Mouse (Mus musculus) gastrocnemius, adult 18-20 months (tissue): Measurements from ENCODE around the gene Ccl22. TPM values are rescaled to one million over a fixed set of nuclear protein-coding genes. Genes with fewer than 3 reads are reported as not detected.

ENCODE experiments used
- DNase-seq: peaks from one replicate; pipeline ENCODE4 v3.0.0; 2021; ENCODE audit warnings: low spot score
- total RNA-seq, 2 experiments: library from RNA; stranded (reverse); gene quantifications; 2 replicates each; pipeline ENCODE4 v1.2.3; 2021

The Ccl22 gene
- total RNA-seq, 2 experiments from 2014 or later, result not detected

DNA sequence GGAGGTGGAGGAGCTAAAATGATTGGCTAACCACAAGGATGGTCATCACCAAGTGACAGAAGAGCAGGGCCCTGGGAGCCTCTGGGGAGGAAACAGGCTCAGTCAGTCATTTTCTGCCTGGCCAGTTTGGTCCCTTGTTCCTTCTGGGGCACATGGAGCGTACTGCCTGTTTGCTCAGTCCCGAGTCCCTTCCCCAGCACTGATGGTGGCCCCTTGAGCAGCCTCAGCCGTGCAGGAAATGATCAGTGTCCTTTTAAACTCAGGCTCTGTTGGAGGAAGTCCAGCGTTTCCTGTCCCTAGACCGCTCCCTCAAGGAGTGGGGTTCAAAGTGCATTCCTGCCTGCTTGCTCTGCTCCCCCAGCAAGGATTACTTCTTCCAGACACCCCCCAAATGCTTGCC, 33.1 kb downstream of the Ccl22 start:
- DNase-seq, result no peak

DNA sequence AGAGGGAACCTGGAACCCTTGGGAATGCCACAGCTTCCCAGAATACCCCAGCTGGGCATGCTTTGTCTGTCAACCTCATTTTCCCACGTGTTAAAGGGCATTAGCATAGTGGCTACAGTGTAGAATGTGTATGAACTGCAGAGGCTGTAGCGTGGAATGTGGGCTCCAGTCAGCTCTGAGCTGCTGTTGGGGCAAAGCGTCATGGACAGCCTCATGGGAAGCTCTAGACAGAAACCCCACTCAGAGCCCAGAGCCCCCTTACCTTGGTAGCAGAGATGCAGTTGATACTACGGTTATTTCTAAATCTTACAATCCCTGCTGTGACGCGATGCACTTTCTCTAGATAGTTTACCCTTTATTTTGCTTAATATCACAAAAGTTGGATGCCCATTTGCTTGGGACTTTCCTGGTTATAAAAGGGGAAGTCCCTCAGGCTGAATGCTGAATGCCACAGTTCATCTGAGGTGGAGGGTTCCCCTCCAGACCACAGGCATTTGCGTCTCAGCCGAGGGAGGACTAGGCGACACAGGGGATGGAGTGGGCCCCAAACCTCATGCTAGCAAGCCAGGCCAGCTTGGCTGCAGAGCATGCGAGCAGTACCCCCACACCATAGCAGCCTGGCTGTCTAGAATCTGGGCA, 33.6 kb downstream of the Ccl22 start:
- no peak for DNase-seq

DNA sequence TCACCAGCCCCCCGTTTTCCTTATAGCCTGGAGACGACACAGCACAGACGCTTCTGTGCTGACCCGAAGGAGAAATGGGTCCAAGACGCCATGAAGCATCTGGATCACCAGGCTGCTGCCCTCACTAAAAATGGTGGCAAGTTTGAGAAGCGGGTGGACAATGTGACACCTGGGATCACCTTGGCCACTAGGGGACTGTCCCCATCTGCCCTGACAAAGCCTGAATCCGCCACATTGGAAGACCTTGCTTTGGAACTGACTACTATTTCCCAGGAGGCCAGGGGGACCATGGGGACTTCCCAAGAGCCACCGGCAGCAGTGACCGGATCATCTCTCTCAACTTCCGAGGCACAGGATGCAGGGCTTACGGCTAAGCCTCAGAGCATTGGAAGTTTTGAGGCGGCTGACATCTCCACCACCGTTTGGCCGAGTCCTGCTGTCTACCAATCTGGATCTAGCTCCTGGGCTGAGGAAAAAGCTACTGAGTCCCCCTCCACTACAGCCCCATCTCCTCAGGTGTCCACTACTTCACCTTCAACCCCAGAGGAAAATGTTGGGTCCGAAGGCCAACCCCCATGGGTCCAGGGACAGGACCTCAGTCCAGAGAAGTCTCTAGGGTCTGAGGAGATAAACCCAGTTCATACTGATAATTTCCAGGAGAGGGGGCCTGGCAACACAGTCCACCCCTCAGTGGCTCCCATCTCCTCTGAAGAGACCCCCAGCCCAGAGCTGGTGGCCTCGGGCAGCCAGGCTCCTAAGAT, 34.3 kb downstream of the Ccl22 start:
- no peak for DNase-seq

DNA sequence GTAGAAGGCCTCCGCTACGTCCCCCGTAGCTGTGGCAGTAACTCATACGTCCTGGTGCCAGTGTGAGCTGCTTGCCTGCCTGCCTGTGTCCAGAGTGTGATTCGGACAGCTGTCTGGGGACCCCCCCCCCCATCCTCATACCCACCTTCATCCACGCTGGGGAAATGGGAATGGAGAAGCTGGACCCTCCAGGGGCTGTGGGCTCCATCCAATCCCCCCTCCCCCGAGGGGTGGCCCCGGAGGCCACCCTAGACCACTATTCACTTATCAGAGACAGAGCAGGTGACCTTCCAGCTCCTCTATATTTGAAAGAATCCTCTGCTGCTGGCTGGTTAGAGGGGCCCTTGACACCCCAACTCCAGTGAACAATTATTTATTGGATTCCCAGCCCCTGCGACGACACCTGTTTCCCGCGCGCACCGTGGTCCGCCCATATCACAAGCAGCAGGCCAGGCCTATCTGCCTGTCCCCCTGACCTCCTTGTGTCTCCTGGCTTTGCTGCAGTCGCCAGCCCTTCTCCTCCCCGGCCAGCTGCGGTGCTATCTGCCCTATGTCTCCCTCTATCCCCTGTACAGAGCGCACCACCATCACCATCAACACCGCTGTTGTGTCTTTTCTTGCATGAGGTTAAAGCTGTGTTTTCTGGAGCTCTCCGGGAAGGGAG, 35.2 kb downstream of the Ccl22 start:
- no peak for DNase-seq

DNA sequence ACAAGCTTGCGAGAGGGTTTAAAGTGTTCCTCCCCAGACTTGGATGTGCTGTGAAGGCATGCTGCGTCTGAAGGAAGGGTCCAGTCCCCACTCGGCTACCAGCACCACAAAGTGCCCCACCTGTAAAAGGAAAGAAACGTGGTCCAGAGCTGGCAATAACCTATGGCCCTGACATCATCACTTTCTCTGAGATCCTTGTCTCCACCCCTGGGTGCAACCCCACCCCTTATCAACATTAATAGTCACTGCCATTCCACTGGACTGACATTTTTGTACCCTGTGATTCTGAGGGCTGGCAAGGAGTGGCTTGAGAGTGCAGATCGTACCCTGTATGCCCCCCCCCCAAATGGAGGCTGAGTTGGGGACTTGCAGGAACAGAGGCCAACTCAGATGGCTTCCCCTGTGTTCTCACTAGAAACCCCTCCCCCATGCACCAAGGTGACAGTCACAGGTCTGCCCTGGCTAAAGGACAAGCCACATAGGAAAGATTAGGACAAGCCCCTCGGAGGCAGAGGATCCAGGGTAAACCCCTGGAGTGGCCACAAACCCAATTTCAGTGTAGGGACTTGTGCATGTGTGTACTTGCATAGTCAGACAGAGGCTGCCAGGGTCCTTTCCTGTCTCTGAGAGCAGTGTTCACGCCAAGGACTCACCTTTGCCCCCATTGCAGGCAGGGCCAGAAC, 35.9 kb downstream of the Ccl22 start:
- DNase-seq, result no peak

DNA sequence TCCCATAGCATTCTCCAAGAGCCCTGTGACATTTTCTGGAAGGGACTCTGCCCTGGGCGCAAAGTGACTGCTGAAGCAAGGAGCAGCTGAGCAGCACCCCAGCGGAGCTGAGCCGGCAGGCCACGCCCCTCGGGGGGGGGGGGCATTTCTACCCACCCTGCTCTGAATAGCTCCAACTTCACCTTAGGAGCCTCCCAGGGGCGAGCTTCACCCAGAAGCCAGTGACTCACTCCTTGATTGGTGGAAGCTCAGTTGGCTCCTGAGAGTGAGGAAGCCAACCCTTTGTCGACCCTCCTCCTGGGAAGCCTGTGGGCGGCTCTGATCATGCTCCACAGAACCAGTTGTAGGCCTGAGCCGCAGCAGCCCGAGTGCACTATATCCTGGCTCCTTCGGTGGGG, 36.4 kb downstream of the Ccl22 start:
- no peak for DNase-seq

DNA sequence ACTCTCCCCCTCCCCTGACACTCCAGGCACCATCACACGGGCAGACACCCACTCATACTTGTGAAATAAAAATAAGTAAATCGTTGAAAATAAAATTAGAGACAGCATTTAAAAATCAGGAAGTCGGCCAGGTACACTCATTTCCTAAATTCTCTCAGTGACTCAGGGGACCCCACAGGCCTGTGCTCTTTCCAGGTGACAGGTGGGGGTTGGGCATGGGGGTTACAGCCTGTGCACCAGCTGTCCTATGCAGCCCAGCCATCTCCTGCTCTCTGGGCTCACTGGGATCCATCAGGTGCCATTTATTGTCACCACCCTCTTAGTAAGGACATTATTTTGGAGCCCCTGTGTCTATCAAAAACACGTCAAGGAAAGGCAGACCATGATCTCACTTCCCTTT, 38.5 kb downstream of the Ccl22 start:
- no peak for DNase-seq

DNA sequence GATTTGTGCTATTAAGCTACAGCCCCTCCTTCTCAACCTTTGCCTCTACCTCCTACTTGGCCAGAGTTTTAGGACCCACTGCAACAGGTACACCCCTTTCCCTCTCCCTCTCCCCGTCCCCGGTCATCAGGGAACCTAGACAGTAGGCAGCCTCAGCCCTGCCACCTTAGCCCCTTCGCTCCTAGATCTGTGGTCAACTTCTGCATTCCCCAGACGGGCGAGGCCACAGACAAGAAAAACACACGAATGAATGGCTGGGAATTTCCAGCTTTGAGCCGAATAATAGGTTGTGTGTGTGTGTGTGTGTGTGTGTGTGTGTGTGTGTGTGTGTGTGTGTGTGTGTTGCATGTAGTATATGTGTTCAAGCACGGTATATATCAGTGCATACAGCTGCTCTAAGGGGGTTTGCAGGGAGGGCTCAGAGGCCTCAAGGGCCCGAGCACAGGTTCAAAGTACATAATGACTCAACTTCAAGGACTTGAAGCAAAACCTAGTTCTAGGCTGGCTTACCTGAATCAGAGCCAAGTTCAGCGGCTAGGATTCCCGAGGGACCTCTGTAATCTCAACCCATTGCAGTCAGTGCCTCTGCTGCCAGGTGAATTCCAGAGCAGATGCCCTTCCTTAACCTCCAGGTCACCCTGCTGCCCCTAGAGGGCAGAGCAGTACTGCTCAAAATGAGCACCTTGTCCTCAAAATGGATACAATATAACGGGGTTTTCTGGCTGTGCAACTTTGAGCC, 40.0 kb downstream of the Ccl22 start:
- DNase-seq, result peak; percentile 47

DNA sequence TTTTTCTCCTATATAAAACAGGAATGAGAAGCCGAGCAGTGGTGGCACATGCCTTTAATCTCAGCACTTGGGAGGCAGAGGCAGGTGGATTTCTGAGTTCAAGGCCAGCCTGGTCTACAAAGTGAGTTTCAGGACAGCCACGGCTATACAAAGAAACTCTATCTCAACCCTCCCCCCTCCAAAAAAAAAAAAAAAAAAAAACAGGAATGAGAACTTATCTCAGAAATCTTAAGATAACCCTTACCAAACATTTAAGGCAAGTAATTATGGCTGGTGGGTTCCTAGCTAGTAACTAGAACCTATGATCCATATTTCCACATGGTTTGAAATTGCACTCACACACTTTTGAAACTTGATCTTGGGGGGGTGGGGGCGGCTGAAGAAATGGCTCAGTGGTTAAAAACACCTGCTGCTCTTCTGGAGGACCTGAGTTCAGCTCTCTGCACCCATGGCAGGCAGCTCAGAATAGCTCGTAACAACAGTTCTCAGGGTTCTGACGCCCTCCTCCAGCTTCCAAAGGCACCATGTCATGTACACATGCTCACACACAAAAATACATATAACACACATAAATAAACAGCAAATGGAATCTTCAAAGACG, 40.7 kb downstream of the Ccl22 start:
- no peak for DNase-seq

DNA sequence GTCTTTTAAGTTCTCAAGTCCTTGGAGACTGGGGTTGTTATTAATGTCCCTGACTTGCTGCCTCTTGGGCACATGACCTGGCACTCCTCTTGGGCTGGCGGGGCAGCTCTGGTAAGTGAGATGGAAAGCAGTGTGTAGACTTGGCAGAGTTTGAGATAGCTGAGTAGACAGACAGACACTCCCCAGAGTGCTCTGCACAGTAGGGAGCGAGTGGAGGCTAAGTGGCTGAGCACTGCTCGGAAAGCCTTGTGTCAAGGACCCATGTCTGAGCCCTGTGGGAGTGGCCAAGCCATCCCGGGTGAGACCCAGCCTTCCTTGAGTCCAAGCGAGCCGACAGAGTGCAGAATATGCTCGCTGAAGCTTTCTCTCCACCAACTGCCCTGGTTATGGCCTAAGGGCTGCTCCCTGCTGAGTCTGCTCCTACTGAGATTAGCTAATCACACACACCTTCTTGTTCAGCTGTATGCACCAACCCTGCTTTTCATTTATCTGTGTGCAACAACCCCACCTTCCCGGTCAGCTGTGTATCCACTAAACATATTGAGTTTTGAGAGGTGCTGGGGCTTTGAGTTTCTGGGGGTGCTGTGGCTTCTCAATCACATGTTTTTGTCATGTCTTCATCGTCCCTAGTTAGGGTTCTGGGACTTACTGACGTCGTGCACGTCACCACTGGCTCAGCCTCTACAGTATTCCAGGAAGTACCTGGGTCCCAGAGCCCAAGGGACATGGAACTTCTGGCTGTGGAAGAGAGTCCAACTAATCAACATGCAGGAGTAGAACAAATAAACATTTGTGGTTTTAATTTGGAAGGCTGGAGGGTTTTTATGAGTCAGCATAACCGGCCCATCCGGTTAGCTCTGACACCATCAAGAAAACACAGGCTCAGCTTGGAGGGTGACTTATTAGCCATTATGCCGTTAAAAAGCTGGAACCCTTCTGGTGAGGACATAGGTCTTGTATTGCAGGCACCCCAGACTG, 42.4 kb downstream of the Ccl22 start:
- DNase-seq, result peak; percentile 50

DNA sequence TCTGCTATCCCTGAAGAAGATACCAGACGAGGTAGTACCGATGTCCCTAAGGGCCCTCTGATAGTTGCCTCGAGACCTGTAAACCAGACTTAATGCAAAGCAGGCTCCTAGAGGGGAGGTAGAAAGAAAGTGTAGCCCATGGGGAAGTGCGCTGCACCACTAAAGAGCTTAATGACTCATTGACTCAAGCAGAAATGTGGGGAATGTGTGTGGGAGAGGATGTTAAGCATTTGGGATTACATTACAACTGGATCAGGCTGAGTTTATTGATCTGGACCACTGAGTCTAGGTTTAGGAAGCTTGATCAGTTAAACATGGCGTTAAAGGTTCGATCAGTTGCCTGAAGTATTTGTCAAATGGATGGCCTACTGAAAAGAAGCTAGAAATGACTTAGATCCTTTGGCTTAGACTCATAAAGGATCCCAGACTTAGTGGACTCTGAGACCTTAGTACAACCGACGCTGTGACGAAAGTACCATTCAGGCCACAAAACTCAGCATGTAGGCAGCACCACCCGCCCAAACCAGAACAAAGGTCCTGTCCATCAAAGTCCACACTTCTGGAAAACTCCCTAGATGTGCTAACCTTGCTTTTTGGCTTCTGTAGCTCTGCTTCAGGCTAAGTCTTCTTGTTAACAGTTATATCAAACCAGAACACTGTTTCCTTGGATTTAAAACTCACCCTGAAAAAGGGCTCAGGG, 44.0 kb downstream of the Ccl22 start:
- no peak for DNase-seq

DNA sequence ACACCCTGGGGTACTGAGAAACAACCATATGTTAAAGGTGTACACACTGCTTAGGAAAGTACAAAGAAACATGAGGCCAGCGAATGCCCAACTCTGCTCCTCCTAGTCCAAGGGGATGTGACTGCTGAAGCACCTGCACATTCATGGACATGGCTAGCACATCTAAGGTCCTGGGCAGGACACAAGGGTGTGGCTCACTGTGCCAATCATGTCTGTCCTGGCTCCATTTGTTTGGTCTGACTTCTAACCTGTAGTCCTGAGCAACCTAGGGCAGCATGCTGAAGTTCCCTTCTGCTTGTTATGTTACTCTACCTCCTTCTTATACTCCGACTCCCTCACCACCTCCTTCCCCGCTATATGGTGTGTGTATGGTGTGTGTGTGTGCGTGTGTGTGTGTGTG, 49.0 kb downstream of the Ccl22 start:
- no peak for DNase-seq

DNA sequence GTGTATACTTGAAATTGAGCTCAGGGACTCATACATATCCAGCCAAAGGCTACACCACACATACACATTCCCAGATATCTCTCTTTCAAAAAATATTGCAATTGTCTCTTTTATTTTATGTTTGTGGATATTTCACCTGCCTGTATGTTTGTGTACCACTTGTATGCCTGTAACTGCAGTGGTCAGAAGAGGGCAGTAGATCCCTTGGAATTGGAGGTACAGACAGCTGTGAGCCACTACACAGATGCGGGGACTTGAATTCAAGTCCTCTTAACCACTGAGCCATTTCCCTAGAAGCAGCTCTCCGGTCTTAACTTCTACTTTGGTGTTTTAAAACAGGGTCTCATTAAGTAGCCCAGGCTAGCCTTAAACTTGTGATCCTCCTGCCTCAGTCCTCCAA, 49.4 kb downstream of the Ccl22 start:
- DNase-seq, result no peak

DNA sequence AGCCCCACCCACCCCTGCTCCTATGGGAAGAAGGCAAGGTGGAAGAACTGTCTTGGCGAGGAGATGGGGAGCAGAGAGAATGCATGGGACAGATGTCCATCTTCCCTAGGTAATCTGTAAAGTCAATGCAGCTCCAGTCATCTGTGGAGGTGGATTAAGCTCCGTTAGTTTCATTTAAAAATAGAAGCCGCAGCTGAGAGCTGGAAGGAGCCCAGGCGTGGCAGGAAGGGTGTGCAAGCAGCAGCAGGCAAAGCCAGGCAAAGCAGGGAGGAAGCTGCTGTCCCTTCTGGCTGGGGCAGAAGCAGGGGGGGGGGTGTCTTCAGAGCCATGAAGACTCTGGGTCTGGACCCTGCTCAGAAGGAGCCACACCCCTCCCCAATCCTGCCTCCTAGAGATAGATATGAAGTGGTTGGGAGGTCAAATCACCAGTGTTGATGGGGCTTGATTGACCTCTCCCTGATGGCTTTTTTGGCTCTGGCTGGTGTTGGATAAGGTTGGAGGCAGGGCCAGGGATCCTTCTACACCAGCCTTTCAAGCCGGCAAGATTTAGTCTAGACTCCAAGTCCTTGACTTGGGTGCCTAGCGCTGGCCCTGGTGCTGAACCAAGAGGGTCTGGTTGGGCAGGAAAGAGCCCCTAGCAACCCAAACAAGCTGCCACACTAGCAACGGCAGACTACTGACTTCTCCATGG, 55.0 kb downstream of the Ccl22 start:
- DNase-seq, result no peak
